Mouse (Mus musculus) kidney, adult 2 months (tissue): ENCODE data around the gene C1ql1.

Experiments used
- CTCF ChIP-seq: fragments of 200-500 bp; conservative IDR thresholded peaks from 2 replicates; pipeline ENCODE4 v1.5.1; 2011; ENCODE audit warnings: low read depth, mild to moderate bottlenecking, control low read depth, low read length, moderate library complexity, mixed read lengths; ENCODE audit not compliant: insufficient read depth, insufficient read length
- POLR2A ChIP-seq: fragments of 200-500 bp; IDR thresholded peaks from one replicate; pipeline ENCODE4 v1.6.1; 2011; ENCODE audit warnings: low read depth, low read length, control low read depth

GRCm38 (mm10) chr11:102993420-102994029, 47.0 kb upstream of the C1ql1 start:
- no peak for TF ChIP-seq CTCF
- TF ChIP-seq POLR2A, result no peak
